ENCODE assay signal across 16 mouse cellular contexts in the genomic region with DNA sequence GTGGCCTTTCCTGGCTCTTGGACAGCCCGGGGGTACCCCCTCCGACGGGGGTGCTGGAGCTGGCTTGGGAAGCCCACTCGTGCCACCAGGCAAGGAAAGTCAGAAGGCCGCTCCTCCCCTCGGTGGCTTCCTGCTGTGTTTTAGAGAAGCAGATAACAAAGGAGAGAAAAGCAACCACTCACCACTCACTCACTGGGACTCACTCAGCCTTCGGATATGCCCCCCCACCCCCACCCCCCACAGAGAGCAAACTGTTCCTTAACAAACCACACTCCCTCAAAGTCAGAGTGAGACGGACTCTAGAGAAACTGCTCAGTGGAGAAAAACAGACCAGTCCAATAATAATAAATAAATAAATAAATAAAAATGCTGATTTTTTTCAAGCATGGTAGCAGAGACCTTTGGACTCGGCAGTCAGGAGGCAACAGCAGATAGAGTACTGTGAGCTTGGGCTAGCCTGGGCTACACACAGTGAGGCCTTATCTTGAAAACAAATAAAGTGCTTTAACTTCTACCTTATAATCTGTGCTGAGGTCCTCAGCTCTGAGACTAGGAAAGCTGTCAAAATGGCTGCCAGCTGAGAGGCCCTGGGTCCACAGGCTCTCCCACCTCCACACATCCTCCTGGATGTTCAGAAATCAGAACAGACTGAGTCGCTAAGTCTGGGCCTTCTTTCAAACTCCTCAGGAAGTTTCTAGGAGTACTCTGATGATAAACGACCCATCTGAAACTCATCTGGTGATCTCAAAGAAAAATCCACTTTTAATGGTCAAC. TPM values are rescaled to one million over a fixed set of nuclear protein-coding genes. Genes with fewer than 3 reads are reported as not detected.
"Had no signal": no experiment of that assay in that cellular context is flagged by ENCODE, and none has a peak within 500 bp of the region (broad histone marks: within the 10 kb centered on the region; RNA-seq: fewer than 3 reads in every experiment).

No protein-coding gene starts in this region.

- H3K9me3 ChIP-seq: limb, embryonic 15.5 days; liver, embryonic 12.5 days; midbrain, embryonic 15.5 days; neural tube, embryonic 13.5 days had no signal

- H3K9ac ChIP-seq: limb, embryonic 15.5 days; liver, embryonic 12.5 days; lung, embryonic 14.5 days; midbrain, embryonic 15.5 days; neural tube, embryonic 13.5 days had no signal

- ATAC-seq: liver, embryonic 12.5 days; midbrain, embryonic 15.5 days had no signal

- DNase-seq: kidney, adult 2 months; layer of hippocampus, postnatal 36 days; lung, embryonic 14.5 days; lung, postnatal 10 days; lung, postnatal 4 days; right cerebral cortex, postnatal 14 days; thymus, adult 18-20 months; thymus, postnatal 25 days had no signal

- H3K27ac ChIP-seq: limb, embryonic 15.5 days; liver, embryonic 12.5 days; midbrain, embryonic 15.5 days; neural tube, embryonic 13.5 days had no signal

- H3K4me3 ChIP-seq: limb, embryonic 15.5 days; liver, embryonic 12.5 days; midbrain, embryonic 15.5 days; neural tube, embryonic 13.5 days had no signal

- H3K27me3 ChIP-seq: limb, embryonic 15.5 days; liver, embryonic 12.5 days; midbrain, embryonic 15.5 days; neural tube, embryonic 13.5 days had no signal

- H3K4me1 ChIP-seq: midbrain, embryonic 15.5 days; neural tube, embryonic 13.5 days had no signal

- H3K4me2 ChIP-seq: limb, embryonic 15.5 days; liver, embryonic 12.5 days; lung, embryonic 14.5 days; midbrain, embryonic 11.5 days; midbrain, embryonic 15.5 days; neural tube, embryonic 13.5 days had no signal

RNA-seq across cellular contexts. Expression of a gene that starts 1.0 kb away (rescaled TPM):
- polyA plus RNA-seq: kidney, adult 2 months; limb, embryonic 11.5 days; limb, embryonic 15.5 days; liver, embryonic 12.5 days; liver, embryonic 16.5 days; lung, embryonic 14.5 days; neural tube, embryonic 13.5 days; urinary bladder, adult 2 months had no signal
